Mouse (Mus musculus): ENCODE results near the gene Elp4. TPM values are rescaled to one million over a fixed set of nuclear protein-coding genes. Genes with fewer than 3 reads are reported as not detected.

Elp4 gene
- polyA plus RNA-seq, 1 experiment from 2014 or later: 47.4 TPM

GRCm38 (mm10) chr2:105678306-105678705, 226.1 kb downstream of the Elp4 start:
- no peak overlapping the region for H3K9ac ChIP-seq
- no peaks in the 10 kb centered on the region for H3K36me3 ChIP-seq
- peak overlapping the region; percentile 62 for H3K4me3 ChIP-seq
- 3% methylated on average over 4 of the region's 4 CpGs for WGBS
- peaks cover 50% of the 10 kb centered on the region for H3K27me3 ChIP-seq (replicated peaks)
- H3K9me3 ChIP-seq: no peaks in the 10 kb centered on the region
- H3K4me2 ChIP-seq (replicated peaks): peak overlapping the region; percentile 72
- H3K4me1 ChIP-seq: peaks cover 62% of the 10 kb centered on the region
- H3K27ac ChIP-seq: no peak overlapping the region
- no peak for ATAC-seq (ENCODE audit: low FRiP score, low read depth)

- Histone ChIP-seq H3K36me3 (no peaks in the 10 kb centered on the region), H3K27ac (no peak overlapping the region), H3K9me3 (no peaks in the 10 kb centered on the region), H3K9ac (peak overlapping the region; percentile 86), H3K4me2 (replicated peaks) (peak overlapping the region; percentile 72), H3K4me1 (peaks cover 59% of the 10 kb centered on the region), H3K27me3 (replicated peaks) (peaks cover 56% of the 10 kb centered on the region), H3K4me3 (peak overlapping the region; percentile 62)
- under 1% methylated on average over 11 of the region's 11 CpGs for WGBS
- ATAC-seq (ENCODE audit: low FRiP score, low read depth): no peak
These were observed 226.8 kb downstream of the Elp4 start for GRCm38 (mm10) chr2:105677434-105678105.

GRCm38 (mm10) chr2:105676909-105677433, 227.4 kb downstream of the Elp4 start:
- H3K27me3 ChIP-seq (replicated peaks): peaks cover 62% of the 10 kb centered on the region
- H3K9me3 ChIP-seq: no peaks in the 10 kb centered on the region
- peak overlapping the region; percentile 62 for H3K4me3 ChIP-seq
- ATAC-seq (ENCODE audit: low FRiP score, low read depth): no peak
- H3K4me2 ChIP-seq (replicated peaks): peak overlapping the region; percentile 72
- H3K4me1 ChIP-seq: peaks cover 58% of the 10 kb centered on the region
- H3K36me3 ChIP-seq: no peaks in the 10 kb centered on the region
- H3K27ac ChIP-seq: no peak overlapping the region
- H3K9ac ChIP-seq: peak overlapping the region; percentile 86
- WGBS: under 1% methylated on average over 11 of the region's 11 CpGs

GRCm38 (mm10) chr2:105676080-105676908, 228.1 kb downstream of the Elp4 start:
- under 1% methylated on average over 77 of the region's 77 CpGs for WGBS
- peak overlapping the region; percentile 72 for H3K4me2 ChIP-seq (replicated peaks)
- H3K9ac ChIP-seq: peak overlapping the region; percentile 86
- H3K36me3 ChIP-seq: no peaks in the 10 kb centered on the region
- 0 out of 2 replicates have a peak overlapping the region, but pooled peaks have one; percentile 37 for H3K27ac ChIP-seq
- peak overlapping the region; percentile 62 for H3K4me3 ChIP-seq
- peaks cover 66% of the 10 kb centered on the region for H3K27me3 ChIP-seq (replicated peaks)
- no peaks in the 10 kb centered on the region for H3K9me3 ChIP-seq
- H3K4me1 ChIP-seq: peaks cover 56% of the 10 kb centered on the region
- peak; percentile 4 for ATAC-seq (ENCODE audit: low FRiP score, low read depth)

- ATAC-seq (ENCODE audit: low FRiP score, low read depth): no peak
- H3K27me3 ChIP-seq (replicated peaks): peaks cover 66% of the 10 kb centered on the region
- H3K9ac ChIP-seq: peak overlapping the region; percentile 86
- H3K4me1 ChIP-seq: peaks cover 50% of the 10 kb centered on the region
- peak overlapping the region; percentile 72 for H3K4me2 ChIP-seq (replicated peaks)
- peak overlapping the region; percentile 62 for H3K4me3 ChIP-seq
- H3K9me3 ChIP-seq: no peaks in the 10 kb centered on the region
- WGBS: 0% methylated on average over 11 of the region's 11 CpGs
- peak overlapping the region; percentile 72; the same call in 1 of the 2 replicates for H3K27ac ChIP-seq
- H3K36me3 ChIP-seq: no peaks in the 10 kb centered on the region
These were observed 228.7 kb downstream of the Elp4 start for GRCm38 (mm10) chr2:105675730-105676079.

- H3K27me3 ChIP-seq (replicated peaks): peaks cover 66% of the 10 kb centered on the region
- peak overlapping the region; percentile 72 for H3K4me2 ChIP-seq (replicated peaks)
- WGBS: under 1% methylated on average over 49 of the region's 49 CpGs
- H3K9me3 ChIP-seq: no peaks in the 10 kb centered on the region
- peak; percentile 89 for ATAC-seq (ENCODE audit: low FRiP score, low read depth)
- H3K27ac ChIP-seq: peak overlapping the region; percentile 72; the same call in 1 of the 2 replicates
- H3K36me3 ChIP-seq: no peaks in the 10 kb centered on the region
- H3K4me1 ChIP-seq: peaks cover 46% of the 10 kb centered on the region
- peak overlapping the region; percentile 86 for H3K9ac ChIP-seq
- peak overlapping the region; percentile 62 for H3K4me3 ChIP-seq
These were observed 229.3 kb downstream of the Elp4 start for GRCm38 (mm10) chr2:105674875-105675729.

GRCm38 (mm10) chr2:105674061-105674874, 230.1 kb downstream of the Elp4 start:
- Histone ChIP-seq H3K4me1 (peaks cover 51% of the 10 kb centered on the region), H3K4me2 (replicated peaks) (peak overlapping the region; percentile 72), H3K27me3 (replicated peaks) (peaks cover 66% of the 10 kb centered on the region), H3K9me3 (no peaks in the 10 kb centered on the region), H3K9ac (peak overlapping the region; percentile 55), H3K4me3 (peak overlapping the region; percentile 62), H3K27ac (peak overlapping the region; percentile 72; the same call in 1 of the 2 replicates), H3K36me3 (no peaks in the 10 kb centered on the region)
- under 1% methylated on average over 36 of the region's 36 CpGs for WGBS
- peak; percentile 8 for ATAC-seq (ENCODE audit: low FRiP score, low read depth)

GRCm38 (mm10) chr2:105673631-105674060, 230.7 kb downstream of the Elp4 start:
- H3K9ac ChIP-seq: peak overlapping the region; percentile 42; the same call in 1 of the 2 replicates
- no peaks in the 10 kb centered on the region for H3K9me3 ChIP-seq
- peaks cover 68% of the 10 kb centered on the region for H3K27me3 ChIP-seq (replicated peaks)
- 4% methylated on average over 10 of the region's 10 CpGs for WGBS
- H3K27ac ChIP-seq: no peak overlapping the region
- H3K36me3 ChIP-seq: no peaks in the 10 kb centered on the region
- peak overlapping the region; percentile 72 for H3K4me2 ChIP-seq (replicated peaks)
- peaks cover 58% of the 10 kb centered on the region for H3K4me1 ChIP-seq
- peak overlapping the region; percentile 62 for H3K4me3 ChIP-seq
- ATAC-seq (ENCODE audit: low FRiP score, low read depth): no peak

GRCm38 (mm10) chr2:105673054-105673453, 231.3 kb downstream of the Elp4 start:
- H3K9me3 ChIP-seq: no peaks in the 10 kb centered on the region
- H3K4me3 ChIP-seq: peak overlapping the region; percentile 62; the same call in 1 of the 2 replicates
- peaks cover 73% of the 10 kb centered on the region for H3K27me3 ChIP-seq (replicated peaks)
- H3K36me3 ChIP-seq: no peaks in the 10 kb centered on the region
- no peak for ATAC-seq (ENCODE audit: low FRiP score, low read depth)
- 1% methylated on average over 6 of the region's 6 CpGs for WGBS
- no peak overlapping the region for H3K27ac ChIP-seq
- H3K4me2 ChIP-seq (replicated peaks): peak overlapping the region; percentile 72
- H3K9ac ChIP-seq: peak overlapping the region; percentile 42; the same call in 1 of the 2 replicates
- H3K4me1 ChIP-seq: peaks cover 62% of the 10 kb centered on the region

GRCm38 (mm10) chr2:105672596-105672960, 231.8 kb downstream of the Elp4 start:
- Histone ChIP-seq H3K36me3 (no peaks in the 10 kb centered on the region), H3K9ac (peak overlapping the region; percentile 42), H3K4me2 (replicated peaks) (peak overlapping the region; percentile 72), H3K4me1 (peaks cover 59% of the 10 kb centered on the region), H3K9me3 (no peaks in the 10 kb centered on the region), H3K4me3 (peak overlapping the region; percentile 18), H3K27ac (no peak overlapping the region), H3K27me3 (replicated peaks) (peaks cover 78% of the 10 kb centered on the region)
- no peak for ATAC-seq (ENCODE audit: low FRiP score, low read depth)
- WGBS: 2% methylated on average over 16 of the region's 16 CpGs
